Mouse (Mus musculus) myocyte (in vitro differentiated cells): ENCODE results near the gene Zfyve1.

Source experiments
- CEBPB ChIP-seq: IDR thresholded peaks from 2 replicates; pipeline ENCODE4 v1.6.1; 2011; ENCODE audit warnings: mild to moderate bottlenecking, moderate library complexity; ENCODE audit not compliant: poor library complexity, insufficient read depth, severe bottlenecking
- E2F4 ChIP-seq: IDR thresholded peaks from one replicate; pipeline ENCODE4 v1.6.1; 2011; ENCODE audit warnings: mild to moderate bottlenecking, control low read depth, moderate library complexity; ENCODE audit not compliant: insufficient read depth
- MAX ChIP-seq: IDR thresholded peaks from one replicate; pipeline ENCODE4 v1.6.1; 2011; ENCODE audit warnings: low read depth, mild to moderate bottlenecking, control low read depth
- MYOD1 ChIP-seq, 3 experiments: IDR thresholded peaks; one replicate each; pipeline ENCODE4 v1.6.1; 2011; ENCODE audit warnings: control low read depth in 2 of 3, low read depth in 2 of 3, mild to moderate bottlenecking in 2 of 3, moderate library complexity in 1 of 3; ENCODE audit not compliant: insufficient read length in 2 of 3, control insufficient read depth in 1 of 3
- MYOG ChIP-seq, 3 experiments: IDR thresholded peaks; one replicate each; pipeline ENCODE4 v1.6.1; 2011; ENCODE audit warnings: control low read depth in 2 of 3, low read depth in 2 of 3, mild to moderate bottlenecking in 2 of 3; ENCODE audit not compliant: insufficient read length in 2 of 3, control insufficient read depth in 1 of 3, insufficient read depth in 1 of 3
- POLR2A ChIP-seq: IDR thresholded peaks from one replicate; pipeline ENCODE4 v1.6.1; 2011; ENCODE audit warnings: low read depth, mild to moderate bottlenecking, control low read depth, moderate library complexity; ENCODE audit not compliant: insufficient read length
- POLR2AphosphoS2 ChIP-seq: IDR thresholded peaks from one replicate; pipeline ENCODE4 v1.6.1; 2011; ENCODE audit warnings: low read depth, control low read depth; ENCODE audit not compliant: insufficient read length
- TCF12 ChIP-seq: IDR thresholded peaks from one replicate; pipeline ENCODE4 v1.6.1; 2011; ENCODE audit warnings: mild to moderate bottlenecking, control low read depth; ENCODE audit not compliant: poor library complexity, insufficient read depth, severe bottlenecking
- USF1 ChIP-seq: IDR thresholded peaks from one replicate; pipeline ENCODE4 v1.6.1; 2011; ENCODE audit warnings: low read depth, mild to moderate bottlenecking, control low read depth, moderate library complexity

DNA sequence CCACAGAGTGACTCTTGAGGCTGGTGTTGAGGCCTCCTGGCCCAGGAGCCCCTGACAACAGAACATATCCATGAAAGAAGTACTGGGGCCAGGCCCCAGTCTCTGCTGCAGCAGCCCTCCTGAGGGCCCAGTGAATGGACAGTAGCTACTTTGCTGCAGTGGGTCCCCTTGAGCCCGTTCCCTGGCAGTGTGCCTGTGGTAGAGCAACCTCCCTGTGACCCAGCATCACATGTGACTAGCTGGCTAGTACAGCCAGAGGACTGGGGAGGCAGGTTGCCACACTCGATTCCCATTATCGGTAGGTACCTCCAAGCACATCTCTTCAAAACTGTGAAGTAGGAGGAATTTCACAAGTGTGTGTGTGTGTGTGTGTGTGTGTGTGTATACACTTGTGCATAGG, 64.1 kb downstream of the Zfyve1 start:
- TF ChIP-seq USF1 (no peak), CEBPB (no peak), TCF12 (no peak), POLR2A (no peak), MYOG (IDR thresholded peaks at IDR 0.05; ENCODE audit: control insufficient read depth in 1 of 3, insufficient read depth in 1 of 3, insufficient read length in 2 of 3, low read depth in 2 of 3) (no peak), MYOD1 (IDR thresholded peaks at IDR 0.05; ENCODE audit: control insufficient read depth in 1 of 3, insufficient read length in 2 of 3, low read depth in 2 of 3) (no peak), POLR2AphosphoS2 (no peak), E2F4 (no peak), MAX (no peak)
